Mouse (Mus musculus): ENCODE data around the gene Fev. TPM values are rescaled to one million over a fixed set of nuclear protein-coding genes. Genes with fewer than 3 reads are reported as not detected.
A peak's percentile ranks its signal among the peaks of the same experiment; 100 is the strongest.

Gene Fev
- polyA plus RNA-seq, 1 experiment from 2014 or later, result 0.29 TPM

DNA sequence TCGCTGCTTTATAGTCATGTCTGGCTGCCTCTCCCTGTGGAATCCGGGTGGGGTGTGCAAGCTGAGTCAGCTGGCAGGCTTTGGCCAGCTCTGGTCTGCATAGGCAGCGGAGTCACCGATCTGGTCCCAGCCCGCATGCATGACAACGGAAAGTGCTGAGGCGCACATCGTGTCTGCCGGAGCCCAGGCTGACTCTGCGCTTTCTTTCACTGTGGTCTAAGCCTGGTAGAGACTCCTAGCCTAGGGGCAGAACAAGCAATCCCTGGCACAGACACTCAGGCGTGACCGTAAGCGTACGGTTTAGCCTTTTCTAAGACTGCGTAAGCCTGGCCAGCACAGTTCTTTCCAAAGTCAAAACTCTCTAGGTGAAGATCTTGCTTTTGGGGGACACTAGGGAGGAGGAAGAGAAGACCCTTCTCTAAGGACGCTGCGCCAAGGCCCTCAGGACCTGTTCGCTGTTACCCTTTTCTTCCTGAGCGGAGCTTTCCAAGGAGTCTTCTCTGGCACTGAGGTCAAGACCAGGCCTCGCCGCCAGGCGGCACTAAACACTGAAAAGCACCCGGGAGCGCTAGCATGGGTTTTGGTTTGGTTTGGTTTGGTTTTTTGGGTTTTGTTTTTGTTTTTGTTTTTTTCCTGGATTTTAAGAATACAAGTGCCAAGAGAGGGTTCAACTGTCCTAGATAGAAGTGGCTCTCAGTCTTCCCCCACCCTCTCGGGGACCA, 8.1 kb upstream of the Fev start, which contains the start of gene Cryba2:
TSS of gene Cryba2 (minus strand) at position 10 of the 722 bp plus-strand sequence.
- peaks cover 98% of the 10 kb centered on the region for H3K27me3 ChIP-seq (replicated peaks)
- ATAC-seq, result no peak
- H3K9ac ChIP-seq, result no peak within 1 kb of the TSS
- H3K36me3 ChIP-seq, result no peaks in the 10 kb centered on the region
- H3K4me3 ChIP-seq, result no peak within 1 kb of the TSS
- H3K9me3 ChIP-seq (replicated peaks), result no peaks in the 10 kb centered on the region
- 9% methylated on average over 25 of the region's 25 CpGs for WGBS (ENCODE audit: insufficient replicate concordance)
- no peak within 1 kb of the TSS for H3K27ac ChIP-seq
- H3K4me1 ChIP-seq, result 0 out of 2 replicates have a peak, but pooled peaks cover 2% of the 10 kb centered on the region
- no peak within 1 kb of the TSS for H3K4me2 ChIP-seq

DNA sequence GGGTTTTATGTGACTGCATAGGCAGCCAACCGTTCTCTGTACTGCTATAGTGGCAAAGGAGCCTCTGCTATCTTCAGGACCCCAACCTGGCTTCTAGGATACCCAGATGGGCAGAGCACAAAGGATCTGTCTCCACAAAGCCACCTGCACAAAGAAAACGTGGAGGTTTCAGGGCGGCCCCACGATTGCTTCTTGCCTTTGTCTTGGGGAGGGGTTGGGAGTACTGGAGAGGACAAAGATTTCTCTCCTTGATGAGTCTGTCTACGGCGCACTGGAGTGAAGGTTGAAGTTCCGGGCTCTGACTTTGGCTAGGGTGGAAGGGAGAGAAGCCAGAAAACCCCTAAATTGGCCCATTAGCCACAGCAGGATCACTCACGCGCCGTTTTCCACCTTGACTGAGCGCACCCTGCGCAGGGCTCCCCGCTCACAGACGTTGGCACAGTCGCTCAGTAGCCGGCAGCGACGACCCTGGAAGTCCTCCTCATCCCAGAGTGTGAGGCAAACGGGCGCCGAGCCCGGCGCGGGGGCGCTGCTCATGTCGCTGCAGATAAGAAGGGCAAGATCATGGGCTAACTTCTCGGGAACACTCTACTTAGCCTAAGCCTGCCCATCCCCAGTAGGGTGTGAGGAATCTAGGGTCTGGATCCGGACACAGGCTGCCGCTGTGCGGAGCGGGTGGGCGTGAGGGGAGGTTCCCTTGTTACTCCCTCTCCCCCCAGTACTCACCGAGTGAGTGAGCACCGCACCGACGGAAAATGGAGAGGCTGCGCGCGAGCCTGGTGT, 7.3 kb upstream of the Fev start:
- H3K4me1 ChIP-seq, result no peaks in the 10 kb centered on the region
- H3K9ac ChIP-seq, result no peak overlapping the region
- no peaks in the 10 kb centered on the region for H3K9me3 ChIP-seq (replicated peaks)
- H3K27me3 ChIP-seq (replicated peaks), result peaks cover 95% of the 10 kb centered on the region
- WGBS (ENCODE audit: insufficient replicate concordance), result 5% methylated on average over 39 of the region's 39 CpGs
- no peaks in the 10 kb centered on the region for H3K36me3 ChIP-seq
- no peak for ATAC-seq
- no peak overlapping the region for H3K4me3 ChIP-seq
- H3K4me2 ChIP-seq, result no peak overlapping the region
- H3K27ac ChIP-seq, result no peak overlapping the region

DNA sequence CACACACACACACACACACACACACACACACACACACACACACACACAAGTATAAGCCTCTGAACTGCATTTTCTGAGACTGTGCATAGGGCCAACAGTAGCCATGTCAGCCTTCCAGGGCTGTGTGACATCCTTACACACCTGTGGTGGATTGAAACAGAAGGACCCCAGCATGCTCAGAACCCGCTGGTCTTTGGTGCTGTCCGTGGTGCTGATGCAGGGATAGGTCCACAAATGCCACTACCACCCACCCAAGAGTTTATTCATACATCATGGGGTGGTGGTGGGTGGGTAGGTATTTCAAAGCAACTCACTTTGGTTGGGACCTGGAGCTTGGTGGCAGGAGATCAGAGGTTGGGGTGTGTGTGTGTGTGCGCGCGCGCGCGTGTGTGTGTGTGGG, 6.3 kb upstream of the Fev start:
- Histone ChIP-seq H3K36me3 (no peaks in the 10 kb centered on the region), H3K9me3 (replicated peaks) (no peaks in the 10 kb centered on the region), H3K9ac (no peak overlapping the region), H3K4me2 (no peak overlapping the region), H3K27ac (no peak overlapping the region), H3K27me3 (replicated peaks) (peaks cover 95% of the 10 kb centered on the region), H3K4me3 (no peak overlapping the region), H3K4me1 (no peaks in the 10 kb centered on the region)
- 0% methylated on average over 6 of the region's 8 CpGs for WGBS (ENCODE audit: insufficient replicate concordance)
- no peak for ATAC-seq

DNA sequence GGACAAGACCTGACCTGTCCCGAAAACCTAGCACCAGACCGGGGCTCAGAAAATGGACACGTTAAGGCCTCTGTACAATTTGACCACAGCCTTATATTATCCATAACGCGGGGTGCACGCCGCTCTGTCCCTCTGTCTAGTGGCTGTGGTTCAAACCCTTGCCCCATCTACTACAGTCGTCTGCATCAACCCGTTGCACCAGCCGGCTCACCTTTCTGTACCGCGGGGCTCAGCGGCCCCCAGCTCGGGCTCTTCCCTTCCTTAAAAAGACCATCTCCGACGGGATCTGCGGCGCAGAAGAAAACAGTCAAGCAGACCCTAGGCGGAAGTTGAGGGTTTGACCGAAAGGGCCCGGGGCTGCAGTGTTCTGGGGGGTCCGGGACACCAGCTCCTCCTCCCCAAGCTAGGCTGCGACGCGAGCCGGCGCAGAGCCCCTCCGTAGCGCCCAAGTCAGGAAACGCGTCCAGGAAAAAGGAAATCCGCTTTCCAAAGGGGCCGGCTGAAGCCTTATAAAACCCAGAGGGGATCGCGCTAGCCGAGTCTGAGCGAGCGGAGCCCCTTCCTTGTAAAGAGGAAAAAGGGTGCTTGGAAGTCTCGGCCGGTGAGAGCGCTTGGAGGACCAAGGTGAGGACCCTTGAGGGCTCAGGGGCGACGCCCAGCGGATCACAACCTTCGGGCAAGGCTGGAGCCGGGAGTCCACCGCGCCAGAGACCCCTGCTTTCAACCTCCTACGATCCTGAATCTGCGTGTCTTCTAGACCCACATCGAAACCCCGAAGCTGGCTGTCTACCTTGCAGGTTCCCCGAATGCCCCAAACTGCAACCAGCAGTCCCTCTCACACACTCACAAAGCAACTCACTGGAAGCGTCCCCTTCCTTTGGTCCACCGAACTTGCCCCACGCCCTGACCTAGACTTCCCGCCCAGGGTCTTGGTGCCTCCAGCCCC, 750 bp downstream of the Fev start:
- Histone ChIP-seq H3K4me3 (peak overlapping the region; percentile 19), H3K9me3 (replicated peaks) (no peaks in the 10 kb centered on the region), H3K4me1 (peaks cover 16% of the 10 kb centered on the region; the same call in 1 of the 2 replicates), H3K27me3 (replicated peaks) (peaks cover 95% of the 10 kb centered on the region), H3K9ac (no peak overlapping the region), H3K27ac (no peak overlapping the region), H3K36me3 (no peaks in the 10 kb centered on the region), H3K4me2 (peak overlapping the region; percentile 44)
- ATAC-seq, result no peak
- 1% methylated on average over 57 of the region's 57 CpGs for WGBS (ENCODE audit: insufficient replicate concordance)

DNA sequence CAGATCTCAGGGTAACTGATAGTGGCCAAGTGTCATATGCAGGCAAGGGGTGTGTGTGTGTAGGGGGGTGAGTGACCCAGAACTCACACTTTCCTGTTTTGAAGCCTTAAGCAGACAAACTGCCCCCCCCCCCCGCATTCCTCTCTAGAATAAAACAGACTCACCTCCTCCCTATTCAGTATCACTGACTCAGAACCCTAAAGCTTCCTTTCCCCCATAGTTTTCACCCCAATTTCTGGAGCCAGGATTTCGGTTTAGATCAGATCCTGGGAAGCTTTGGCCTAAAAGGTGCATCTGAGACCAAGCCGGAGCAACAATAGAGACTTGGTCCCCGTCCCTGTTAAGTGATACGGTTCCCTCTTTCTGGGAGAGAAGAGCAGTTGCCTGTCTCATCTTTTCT, 1.8 kb downstream of the Fev start:
- ATAC-seq, result no peak
- 6% methylated on average over 5 of the region's 5 CpGs for whole genome bisulfite sequencing (ENCODE audit: insufficient replicate concordance)
- Histone ChIP-seq H3K36me3 (no peaks in the 10 kb centered on the region), H3K9me3 (replicated peaks) (no peaks in the 10 kb centered on the region), H3K27me3 (replicated peaks) (peaks cover 97% of the 10 kb centered on the region), H3K4me2 (no peak overlapping the region), H3K4me1 (peaks cover 16% of the 10 kb centered on the region; the same call in 1 of the 2 replicates), H3K4me3 (no peak overlapping the region), H3K9ac (no peak overlapping the region), H3K27ac (no peak overlapping the region)

DNA sequence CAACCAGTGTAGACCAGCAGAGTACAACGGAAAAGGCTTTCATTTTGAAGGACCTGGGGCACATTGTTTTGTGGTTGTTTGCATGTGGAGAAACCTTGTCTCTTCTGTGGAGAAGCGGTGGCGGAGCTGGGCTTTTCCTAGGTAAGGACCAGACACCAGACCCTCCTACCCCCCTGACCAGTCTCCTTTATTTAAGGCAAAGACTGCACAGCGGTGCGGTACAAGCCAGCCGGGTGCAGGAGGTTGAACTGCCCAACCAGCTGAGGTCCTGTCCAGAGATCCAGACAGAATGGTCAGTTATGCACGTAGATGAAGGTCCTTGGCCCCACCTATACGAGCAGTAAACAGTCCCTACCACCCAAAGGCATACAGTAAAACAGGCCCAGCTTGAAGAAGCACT, 2.4 kb downstream of the Fev start:
- Histone ChIP-seq H3K4me2 (no peak overlapping the region), H3K36me3 (no peaks in the 10 kb centered on the region), H3K27ac (no peak overlapping the region), H3K4me3 (no peak overlapping the region), H3K9ac (no peak overlapping the region), H3K27me3 (replicated peaks) (peaks cover 98% of the 10 kb centered on the region), H3K9me3 (replicated peaks) (no peaks in the 10 kb centered on the region), H3K4me1 (peaks cover 16% of the 10 kb centered on the region; the same call in 1 of the 2 replicates)
- ATAC-seq, result no peak
- WGBS (ENCODE audit: insufficient replicate concordance), result 2% methylated on average over 8 of the region's 8 CpGs

DNA sequence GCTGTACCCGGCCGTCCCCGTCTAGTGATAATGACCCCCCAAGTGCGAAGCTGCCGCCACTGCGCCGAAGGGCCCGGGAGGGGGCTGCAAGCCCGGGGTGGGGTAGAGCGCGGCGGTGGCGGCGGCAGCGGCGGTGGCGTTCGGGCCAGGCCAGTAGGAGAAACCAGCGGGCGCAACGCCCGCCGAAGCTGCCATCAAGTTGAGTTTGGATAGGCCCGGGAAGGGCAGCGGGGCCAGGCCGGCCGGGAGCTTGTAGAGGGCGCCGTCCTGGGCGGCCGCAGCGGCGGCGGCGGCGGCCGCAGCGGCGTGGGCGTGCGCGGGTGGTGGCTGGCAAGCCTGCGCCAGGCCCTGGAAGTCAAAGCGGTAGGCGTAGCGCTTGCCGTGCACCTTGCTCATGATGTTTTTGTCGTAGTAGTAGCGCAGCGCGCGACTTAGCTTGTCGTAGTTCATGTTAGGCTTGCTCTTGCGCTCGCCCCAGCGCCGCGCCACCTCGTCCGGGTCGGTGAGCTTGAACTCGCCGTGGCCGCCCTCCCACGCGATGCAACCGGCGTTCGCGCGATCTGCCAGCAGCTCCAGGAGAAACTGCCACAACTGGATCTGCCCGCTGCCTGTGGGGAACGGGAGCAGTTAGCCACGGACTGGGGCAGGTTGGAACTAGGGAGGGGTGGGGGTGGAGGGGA, 3.0 kb downstream of the Fev start:
- Histone ChIP-seq H3K4me1 (peaks cover 16% of the 10 kb centered on the region; the same call in 1 of the 2 replicates), H3K27me3 (replicated peaks) (peaks cover 99% of the 10 kb centered on the region), H3K4me2 (peak overlapping the region; percentile 50), H3K4me3 (peak overlapping the region; percentile 27), H3K9me3 (replicated peaks) (no peaks in the 10 kb centered on the region), H3K27ac (no peak overlapping the region), H3K36me3 (no peaks in the 10 kb centered on the region), H3K9ac (no peak overlapping the region)
- ATAC-seq, result no peak
- WGBS (ENCODE audit: insufficient replicate concordance), result 3% methylated on average over 74 of the region's 74 CpGs

DNA sequence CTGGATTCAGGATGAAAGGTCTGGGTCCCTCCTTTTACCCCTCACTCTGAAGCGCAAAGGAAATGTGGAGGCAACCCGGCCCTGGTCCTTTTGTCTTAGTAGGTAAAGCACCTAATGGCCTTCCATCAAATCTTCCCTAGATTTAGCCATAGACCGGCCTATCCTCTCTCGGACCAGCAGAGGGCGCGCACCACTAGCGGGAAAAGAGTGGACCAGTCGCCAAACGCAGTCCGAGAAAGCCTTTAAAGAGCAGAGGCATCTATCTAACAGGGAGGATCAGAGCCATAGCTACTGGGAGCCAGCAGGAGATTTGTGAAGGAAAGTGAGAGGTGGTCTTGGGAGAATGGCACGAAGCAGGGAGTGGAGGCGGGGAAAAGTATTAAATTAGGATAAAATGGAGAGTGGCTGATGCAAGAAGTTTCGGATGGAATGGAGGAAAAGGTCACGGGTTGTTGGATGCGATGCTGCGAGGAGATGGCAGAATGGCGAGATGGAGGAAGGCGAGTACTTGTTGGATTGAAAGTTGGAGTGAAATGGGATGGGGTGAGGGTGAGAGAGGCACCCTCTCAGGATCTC, 4.3 kb downstream of the Fev start:
- H3K36me3 ChIP-seq, result no peaks in the 10 kb centered on the region
- no peak overlapping the region for H3K9ac ChIP-seq
- ATAC-seq, result no peak
- H3K4me2 ChIP-seq, result no peak overlapping the region
- no peak overlapping the region for H3K4me3 ChIP-seq
- H3K27me3 ChIP-seq (replicated peaks), result peaks cover 97% of the 10 kb centered on the region
- H3K4me1 ChIP-seq, result peaks cover 16% of the 10 kb centered on the region; the same call in 1 of the 2 replicates
- WGBS (ENCODE audit: insufficient replicate concordance), result 6% methylated on average over 18 of the region's 18 CpGs
- H3K9me3 ChIP-seq (replicated peaks), result no peaks in the 10 kb centered on the region
- H3K27ac ChIP-seq, result no peak overlapping the region

DNA sequence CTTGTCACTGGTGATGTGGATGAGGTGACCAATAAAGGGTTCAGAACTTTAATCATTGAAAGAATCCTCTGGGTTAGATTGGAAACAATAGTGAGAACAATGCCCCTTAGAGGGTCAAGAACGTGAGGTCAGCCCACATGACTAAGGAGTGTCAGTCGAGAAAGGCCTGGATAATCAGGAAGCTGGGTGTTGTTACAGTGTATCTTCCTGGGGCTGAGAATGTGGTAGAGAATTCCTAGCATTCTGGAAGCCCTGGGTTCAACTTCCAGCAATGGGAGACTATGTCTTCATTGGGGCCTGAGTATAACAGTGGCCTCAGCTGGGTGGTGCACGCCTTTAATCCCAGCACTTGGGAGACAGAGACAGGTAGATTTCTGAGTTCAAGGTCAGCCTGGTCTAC, 8.0 kb downstream of the Fev start:
- H3K36me3 ChIP-seq, result no peaks in the 10 kb centered on the region
- WGBS (ENCODE audit: insufficient replicate concordance), result 23% methylated on average over 3 of the region's 3 CpGs
- H3K27me3 ChIP-seq (replicated peaks), result peaks cover 60% of the 10 kb centered on the region

DNA sequence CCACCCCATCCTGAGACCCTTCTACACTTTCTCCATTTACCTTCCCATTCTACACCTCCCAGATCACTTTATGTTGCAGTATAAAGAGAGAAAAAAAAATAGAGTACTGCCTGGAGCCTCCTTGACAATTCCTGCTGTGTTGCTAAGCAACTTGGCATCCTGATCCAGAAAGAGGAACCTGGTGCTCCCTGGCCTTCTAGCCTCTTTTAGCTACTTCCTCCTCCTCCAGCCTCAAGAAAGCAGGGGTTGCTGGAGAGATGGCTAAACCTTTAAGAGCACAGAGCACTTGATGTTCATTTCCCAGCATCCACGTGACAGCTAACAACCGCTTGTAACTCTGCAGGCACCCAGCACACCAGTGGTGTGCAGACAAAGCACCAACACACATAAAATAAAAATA, 13.0 kb downstream of the Fev start:
- Histone ChIP-seq H3K27me3 (replicated peaks) (peaks cover 26% of the 10 kb centered on the region), H3K4me3 (no peak overlapping the region), H3K9me3 (replicated peaks) (no peaks in the 10 kb centered on the region), H3K4me2 (no peak overlapping the region), H3K9ac (no peak overlapping the region), H3K27ac (no peak overlapping the region), H3K36me3 (no peaks in the 10 kb centered on the region), H3K4me1 (no peaks in the 10 kb centered on the region)
- no peak for ATAC-seq
- WGBS (ENCODE audit: insufficient replicate concordance), result 50% methylated on average over 2 of the region's 2 CpGs

More for the DNA sequence above, 8.0 kb downstream of the Fev start:
- Histone ChIP-seq H3K4me3 (no peak overlapping the region), H3K9ac (no peak overlapping the region), H3K4me1 (0 out of 2 replicates have a peak, but pooled peaks cover 3% of the 10 kb centered on the region), H3K27ac (no peak overlapping the region), H3K4me2 (no peak overlapping the region), H3K9me3 (replicated peaks) (no peaks in the 10 kb centered on the region)
- no peak for ATAC-seq

DNA sequence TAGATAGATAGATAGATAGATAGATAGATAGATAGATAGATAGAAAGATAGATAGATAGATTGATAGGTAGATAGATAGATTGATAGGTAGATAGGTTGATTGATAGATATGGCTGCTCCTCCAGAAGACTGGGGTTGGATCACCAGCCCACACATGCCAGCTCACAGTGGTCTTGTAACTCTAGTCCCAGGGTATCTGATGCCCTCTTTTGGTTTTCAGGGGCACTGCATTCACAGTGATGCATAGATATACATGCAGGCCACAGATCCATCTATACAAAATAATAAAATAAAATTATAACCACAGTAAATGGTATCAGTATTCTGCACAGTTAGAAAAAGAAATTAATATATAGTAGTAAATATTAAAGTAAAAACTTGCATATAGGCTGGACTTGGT, 23.4 kb downstream of the Fev start:
- ATAC-seq, result no peak
- no peak overlapping the region for H3K9ac ChIP-seq
- H3K27ac ChIP-seq, result no peak overlapping the region
- no peak overlapping the region for H3K4me2 ChIP-seq
- peaks cover 47% of the 10 kb centered on the region for H3K27me3 ChIP-seq (replicated peaks)
- no peaks in the 10 kb centered on the region for H3K36me3 ChIP-seq
- H3K4me1 ChIP-seq, result 0 out of 2 replicates have a peak, but pooled peaks cover 7% of the 10 kb centered on the region
- no peak overlapping the region for H3K4me3 ChIP-seq
- H3K9me3 ChIP-seq (replicated peaks), result no peaks in the 10 kb centered on the region
